ENCODE assay signal across 8 mouse cellular contexts in genomic region chr3:88719098-88719497, GRCm38 (mm10). TPM values are rescaled to one million over a fixed set of nuclear protein-coding genes. Genes with fewer than 3 reads are reported as not detected.
DNase-seq lines count a peak whose midpoint lies in the region; ATAC-seq and TF ChIP-seq lines count a peak whose summit lies in the region.

No protein-coding gene starts in this region.

- WGBS in embryonic facial prominence, embryonic 13.5 days: 80% methylated on average over 2 of the region's 2 CpGs
- WGBS in embryonic facial prominence, embryonic 10.5 days: 78% methylated on average over 2 of the region's 2 CpGs
- WGBS in heart, adult 2 months: 4% methylated on average over 2 of the region's 2 CpGs

- no peak for ATAC-seq in embryonic facial prominence, embryonic 13.5 days (ENCODE audit: insufficient number of reproducible peaks, insufficient read depth, low FRiP score, low TSS enrichment, low read depth)

- intact Hi-C loops in heart, adult 2 months (cut with DNase I): no loop called here

- TF ChIP-seq CTCF in E14TG2a.4 (conservative IDR thresholded peaks at IDR 0.05; ENCODE audit: low read length): no peak
- TF ChIP-seq CTCF in heart, adult 2 months (IDR thresholded peaks at IDR 0.05): peak; percentile 61

- H3K4me3 ChIP-seq in embryonic facial prominence, embryonic 13.5 days: 0 out of 2 replicates have a peak overlapping the region, but pooled peaks have one; percentile 9
- H3K4me3 ChIP-seq in embryonic facial prominence, embryonic 10.5 days: no peak overlapping the region
- 0 out of 2 replicates have a peak overlapping the region, but pooled peaks have one; percentile 8 for H3K4me3 ChIP-seq in E14TG2a.4 (replicated peaks; ENCODE audit: low read length)
- no peak overlapping the region; the same call in 1 of the 2 replicates for H3K4me3 ChIP-seq in heart, adult 2 months

- TF ChIP-seq POLR2A in heart, adult 2 months (IDR thresholded peaks at IDR 0.05; ENCODE audit: insufficient read depth, low read depth, low read length): peak; percentile 75

- H3K9ac ChIP-seq in embryonic facial prominence, embryonic 13.5 days: no peak overlapping the region
- H3K9ac ChIP-seq in heart, adult 2 months (ENCODE audit: low read depth, low read length): no peak overlapping the region

- H3K79me2 ChIP-seq in heart, adult 2 months (replicated peaks; ENCODE audit: control insufficient read depth, insufficient read depth, low read length): peaks cover 4% of the 10 kb centered on the region

- H3K4me1 ChIP-seq in embryonic facial prominence, embryonic 13.5 days: peaks cover 17% of the 10 kb centered on the region
- peaks cover 15% of the 10 kb centered on the region for H3K4me1 ChIP-seq in embryonic facial prominence, embryonic 10.5 days
- peaks cover 29% of the 10 kb centered on the region for H3K4me1 ChIP-seq in E14TG2a.4 (replicated peaks; ENCODE audit: low read depth, low read length)
- H3K4me1 ChIP-seq in heart, adult 2 months (ENCODE audit: control insufficient read depth, insufficient read depth, low read length): peaks cover 12% of the 10 kb centered on the region

- H3K9me3 ChIP-seq in embryonic facial prominence, embryonic 13.5 days: no peaks in the 10 kb centered on the region
- 0 out of 2 replicates have a peak, but pooled peaks cover 6% of the 10 kb centered on the region for H3K9me3 ChIP-seq in embryonic facial prominence, embryonic 10.5 days
- H3K9me3 ChIP-seq in E14TG2a.4 (ENCODE audit: low read length): no peaks in the 10 kb centered on the region

- TF ChIP-seq EP300 in heart, adult 2 months (IDR thresholded peaks at IDR 0.05; ENCODE audit: insufficient read depth, low read depth, low read length): peak; percentile 87; the same call in 1 of the 2 replicates

- no peak overlapping the region for H3K27ac ChIP-seq in embryonic facial prominence, embryonic 13.5 days
- H3K27ac ChIP-seq in embryonic facial prominence, embryonic 10.5 days (replicated peaks): no peak overlapping the region
- peak overlapping the region; percentile 96 for H3K27ac ChIP-seq in heart, adult 2 months

- DNase-seq in embryonic facial prominence, embryonic 10.5 days (ENCODE audit: low spot score): no peak
- DNase-seq in heart, adult 2 months: peak; percentile 62 to 80
- peak; percentile 32 to 59 for DNase-seq in kidney, postnatal 4 days
- DNase-seq in skeletal muscle tissue, adult 2 months (ENCODE audit: low read depth, low spot score): peak; percentile 56
- DNase-seq in spleen, adult 18-20 months: no peak
- no peak for DNase-seq in embryo, embryonic 9.5 days (ENCODE audit: extremely low spot score)

- no peaks in the 10 kb centered on the region for H3K27me3 ChIP-seq in embryonic facial prominence, embryonic 13.5 days
- no peaks in the 10 kb centered on the region for H3K27me3 ChIP-seq in embryonic facial prominence, embryonic 10.5 days (replicated peaks; ENCODE audit: low read depth, poor library complexity, severe bottlenecking)
- no peaks in the 10 kb centered on the region for H3K27me3 ChIP-seq in E14TG2a.4 (ENCODE audit: insufficient read depth, low read length)
- no peaks in the 10 kb centered on the region for H3K27me3 ChIP-seq in heart, adult 2 months (ENCODE audit: control insufficient read depth, insufficient read depth, low read length)

- H3K4me2 ChIP-seq in embryonic facial prominence, embryonic 13.5 days: no peak overlapping the region; the same call in 1 of the 2 replicates

- peaks cover 50% of the 10 kb centered on the region for H3K36me3 ChIP-seq in embryonic facial prominence, embryonic 13.5 days
- peaks cover 50% of the 10 kb centered on the region for H3K36me3 ChIP-seq in embryonic facial prominence, embryonic 10.5 days (replicated peaks)
- peaks cover 17% of the 10 kb centered on the region for H3K36me3 ChIP-seq in E14TG2a.4 (ENCODE audit: insufficient read depth, low read length)
- peaks cover 27% of the 10 kb centered on the region for H3K36me3 ChIP-seq in heart, adult 2 months (ENCODE audit: control insufficient read depth, insufficient read depth, low read length)

RNA-seq across cellular contexts. Expression of gene Rit1, which starts 2.5 kb away (rescaled TPM):
- polyA plus RNA-seq in embryonic facial prominence, embryonic 13.5 days (2015; fragmentation: Nextera tagmentation; extraction: Ambion mirVana): 51.4 and 54.4 TPM in 2 replicates
- polyA plus RNA-seq in embryonic facial prominence, embryonic 10.5 days (2016; fragmentation: Nextera tagmentation; extraction: Ambion mirVana): 32.9 and 33.4 TPM in 2 replicates
- total RNA-seq in heart, adult 2 months (2021): 10 to 100 TPM; 57.0 to 66.6 TPM
- 98.3 and 112 TPM in 2 replicates for polyA plus RNA-seq in heart, adult 2 months (2012; rRNA removed)

RNA-seq across cellular contexts. Expression of gene Khdc4, which starts 33.5 kb away (rescaled TPM):
- polyA plus RNA-seq in embryonic facial prominence, embryonic 13.5 days (2015; fragmentation: Nextera tagmentation; extraction: Ambion mirVana): 92.5 and 106 TPM in 2 replicates
- polyA plus RNA-seq in embryonic facial prominence, embryonic 10.5 days (2016; fragmentation: Nextera tagmentation; extraction: Ambion mirVana): 98.6 and 105 TPM in 2 replicates
- 10 to 100 TPM; 24.9 to 25.7 TPM for total RNA-seq in heart, adult 2 months (2021)
- polyA plus RNA-seq in heart, adult 2 months (2012; rRNA removed): 29.9 and 46.1 TPM in 2 replicates

RNA-seq across cellular contexts. Expression of gene Syt11, which starts 55.9 kb away (rescaled TPM):
- 16.9 and 19.7 TPM in 2 replicates for polyA plus RNA-seq in embryonic facial prominence, embryonic 13.5 days (2015; fragmentation: Nextera tagmentation; extraction: Ambion mirVana)
- polyA plus RNA-seq in embryonic facial prominence, embryonic 10.5 days (2016; fragmentation: Nextera tagmentation; extraction: Ambion mirVana): 52.4 and 59.1 TPM in 2 replicates
- total RNA-seq in heart, adult 2 months (2021): 1 to 10 TPM; 6.6 to 7.9 TPM
- 10.2 and 18.2 TPM in 2 replicates for polyA plus RNA-seq in heart, adult 2 months (2012; rRNA removed)

Comparison
In these comparisons a context has a peak if more than half of its experiments do, and no peak if none do; other contexts are left out.
1. H3K4me3 ChIP-seq: peak in embryonic facial prominence, embryonic 13.5 days (single experiment) and E14TG2a.4 (single experiment); none in embryonic facial prominence, embryonic 10.5 days (single experiment) and heart, adult 2 months (single experiment).
2. DNase-seq: peak in heart, adult 2 months (2 of 2), kidney, postnatal 4 days (2 of 2) and skeletal muscle tissue, adult 2 months (single experiment); none in embryonic facial prominence, embryonic 10.5 days (single experiment), spleen, adult 18-20 months (0 of 2) and embryo, embryonic 9.5 days (single experiment).